Mouse (Mus musculus) E14TG2a.4 (cell line): Measurements from ENCODE around the gene Dusp11.
"Not testable (repeated sequence)": the region's sequence is repeated elsewhere in the genome, so short reads cannot be mapped to it uniquely, and the experiment has no call there.

Experiments used
- CTCF ChIP-seq: conservative IDR thresholded peaks from 2 replicates; pipeline ENCODE4 v1.5.1; 2014; ENCODE audit warnings: low read length
- NANOG ChIP-seq: IDR thresholded peaks from 2 replicates; pipeline ENCODE4 v1.6.1; 2014; ENCODE audit warnings: borderline replicate concordance, low read length, mixed read lengths

- not testable (repeated sequence) for TF ChIP-seq CTCF, NANOG
Measured at GRCm38 (mm10) chr6:85966081-85966480, 4.6 kb upstream of the Dusp11 start.
